Mouse (Mus musculus) limb, embryonic 14.5 days (tissue): ENCODE measurements around the gene Ttf1. TPM values are rescaled to one million over a fixed set of nuclear protein-coding genes. Genes with fewer than 3 reads are reported as not detected.

ENCODE experiments used
- ATAC-seq: fragments of 200-750 bp; cut with Nextera tagmentation; 2 replicates; pipeline ENCODE4 v1.8.0; 2017; ENCODE audit warnings: low read depth, moderate number of reproducible peaks, moderate TSS enrichment; ENCODE audit not compliant: low FRiP score
- DNase-seq: peaks from one replicate; pipeline ENCODE4 v3.0.0-alpha.2; 2015; ENCODE audit warnings: low spot score
- H3K27ac ChIP-seq: fragments of 300-500 bp; sonication (generic); replicated peaks from 2 replicates; pipeline ENCODE4 v1.5.1; 2014; ENCODE audit warnings: low read depth, mild to moderate bottlenecking, low read length, moderate library complexity, mixed read lengths
- H3K27me3 ChIP-seq: fragments of 300-500 bp; sonication (generic); 2 replicates; pipeline ENCODE4 v1.6.1; 2014; ENCODE audit warnings: low read length, mixed read lengths; ENCODE audit not compliant: control insufficient read depth, insufficient read depth
- H3K36me3 ChIP-seq: fragments of 300-500 bp; sonication (generic); 2 replicates; pipeline ENCODE4 v1.6.1; 2014; ENCODE audit warnings: mild to moderate bottlenecking, low read length, moderate library complexity, mixed read lengths; ENCODE audit not compliant: control insufficient read depth, insufficient read depth
- H3K4me1 ChIP-seq: fragments of 300-500 bp; sonication (generic); 2 replicates; pipeline ENCODE4 v1.6.1; 2014; ENCODE audit warnings: antibody characterized with exemption, low read length, mixed read lengths; ENCODE audit not compliant: control insufficient read depth, insufficient read depth
- H3K4me2 ChIP-seq: fragments of 300-500 bp; sonication (generic); replicated peaks from 2 replicates; pipeline ENCODE4 v1.6.1; 2014; ENCODE audit warnings: low read depth, mild to moderate bottlenecking, low read length, moderate library complexity; ENCODE audit not compliant: severe bottlenecking
- H3K4me3 ChIP-seq: fragments of 300-500 bp; sonication (generic); replicated peaks from 2 replicates; pipeline ENCODE4 v1.5.1; 2014; ENCODE audit warnings: low read length
- H3K9ac ChIP-seq: fragments of 300-500 bp; sonication (generic); 2 replicates; pipeline ENCODE4 v1.6.1; 2014; ENCODE audit warnings: mild to moderate bottlenecking, low read depth, low read length, moderate library complexity; ENCODE audit not compliant: severe bottlenecking
- H3K9me3 ChIP-seq: fragments of 300-500 bp; sonication (generic); 2 replicates; pipeline ENCODE4 v1.6.1; 2016; ENCODE audit warnings: low read length; ENCODE audit not compliant: control insufficient read depth
- POLR2A ChIP-seq: fragments of 200-500 bp; IDR thresholded peaks from 2 replicates; pipeline ENCODE4 v1.8.0; 2012; ENCODE audit warnings: inconsistent platforms, mild to moderate bottlenecking, moderate library complexity, borderline replicate concordance; ENCODE audit not compliant: insufficient read depth, insufficient read length; ENCODE audit errors: extremely low read depth
- WGBS: fragments of 180-500 bp; shearing (Covaris S2); extraction: QIAGEN DNeasy Blood & Tissue Kit; methylation state at CpG from one replicate; pipeline ENCODE4 v1.1.7; 2014; 5-methylcytosine and 5-hydroxymethylcytosine counted together
- polyA plus RNA-seq, 2 experiments: library from polyadenylated mRNA; depleted of rRNA in 1 of 2; stranded (reverse) in 1 of 2; unstranded in 1 of 2; fragments of >200 nt; fragmentation: Nextera tagmentation in 1 of 2; extraction: Ambion mirVana in 1 of 2; gene quantifications; 2 replicates each; pipeline versions ENCODE4 v1.2.1 to v1.2.3; 2012 to 2014

Gene Ttf1
- polyA plus RNA-seq, 2 experiments: 8.2 to 13.4 TPM

GRCm38 (mm10) chr2:29035698-29036097 is 24.4 kb upstream of the Ttf1 start:
- TF ChIP-seq POLR2A: no peak
- ATAC-seq (no peak), DNase-seq (no peak)
- H3K27ac ChIP-seq: no peak overlapping the region
- WGBS: 66% methylated on average over 8 of the region's 8 CpGs
- H3K4me3 ChIP-seq: no peak overlapping the region
- H3K36me3 ChIP-seq: no peaks in the 10 kb centered on the region
- no peak overlapping the region for H3K9ac ChIP-seq
- peaks cover 27% of the 10 kb centered on the region for H3K27me3 ChIP-seq
- H3K4me2 ChIP-seq: no peak overlapping the region
- H3K4me1 ChIP-seq: no peaks in the 10 kb centered on the region
- no peaks in the 10 kb centered on the region for H3K9me3 ChIP-seq

GRCm38 (mm10) chr2:29039741-29040140 is 20.3 kb upstream of the Ttf1 start:
- H3K4me2 ChIP-seq: no peak overlapping the region
- H3K27me3 ChIP-seq: peaks cover 48% of the 10 kb centered on the region
- no peak for TF ChIP-seq POLR2A
- 20% methylated on average over 5 of the region's 5 CpGs for WGBS
- H3K9ac ChIP-seq: no peak overlapping the region
- H3K9me3 ChIP-seq: no peaks in the 10 kb centered on the region
- no peaks in the 10 kb centered on the region for H3K36me3 ChIP-seq
- no peaks in the 10 kb centered on the region for H3K4me1 ChIP-seq
- DNase-seq (no peak), ATAC-seq (no peak)
- no peak overlapping the region for H3K27ac ChIP-seq
- H3K4me3 ChIP-seq: no peak overlapping the region

- H3K4me2 ChIP-seq: no peak overlapping the region
- H3K36me3 ChIP-seq: no peaks in the 10 kb centered on the region
- no peak overlapping the region for H3K9ac ChIP-seq
- DNase-seq (no peak), ATAC-seq (no peak)
- peaks cover 48% of the 10 kb centered on the region for H3K27me3 ChIP-seq
- H3K4me1 ChIP-seq: no peaks in the 10 kb centered on the region
- no peaks in the 10 kb centered on the region for H3K9me3 ChIP-seq
- no peak for TF ChIP-seq POLR2A
- no peak overlapping the region for H3K27ac ChIP-seq
- 11% methylated on average over 18 of the region's 18 CpGs for WGBS
- H3K4me3 ChIP-seq: no peak overlapping the region
These were observed 19.2 kb upstream of the Ttf1 start for GRCm38 (mm10) chr2:29040594-29041476.

- Histone ChIP-seq H3K36me3 (no peaks in the 10 kb centered on the region), H3K9ac (no peak overlapping the region), H3K27me3 (peaks cover 48% of the 10 kb centered on the region), H3K27ac (no peak overlapping the region), H3K9me3 (no peaks in the 10 kb centered on the region), H3K4me2 (no peak overlapping the region), H3K4me1 (no peaks in the 10 kb centered on the region), H3K4me3 (no peak overlapping the region)
- DNase-seq (no peak), ATAC-seq (no peak)
- TF ChIP-seq POLR2A: no peak
- 25% methylated on average over 8 of the region's 8 CpGs for WGBS
These were observed 18.6 kb upstream of the Ttf1 start for GRCm38 (mm10) chr2:29041477-29041768.

DNA sequence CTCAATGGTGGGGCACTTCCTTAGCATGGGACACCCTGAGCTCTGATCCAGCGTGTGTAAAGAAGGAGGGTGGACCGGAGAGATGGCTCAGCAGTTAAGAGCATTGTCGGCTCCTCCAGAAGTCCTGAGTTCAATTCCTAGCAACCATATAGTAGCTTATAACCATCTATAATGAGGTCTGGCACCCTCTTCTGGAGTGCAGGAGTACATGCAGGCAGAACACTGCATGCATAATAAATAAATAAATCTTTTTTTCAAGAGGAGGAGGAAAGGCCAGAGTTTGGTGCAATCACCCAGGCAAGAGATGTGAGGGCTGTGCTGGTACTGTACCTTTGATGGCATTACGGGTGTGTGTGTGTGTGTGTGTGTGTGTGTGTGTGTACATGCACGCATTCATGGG is 17.9 kb upstream of the Ttf1 start:
- no peak overlapping the region for H3K27ac ChIP-seq
- H3K4me2 ChIP-seq: no peak overlapping the region
- H3K9me3 ChIP-seq: no peaks in the 10 kb centered on the region
- DNase-seq (no peak), ATAC-seq (no peak)
- H3K9ac ChIP-seq: no peak overlapping the region
- no peak overlapping the region for H3K4me3 ChIP-seq
- no peaks in the 10 kb centered on the region for H3K36me3 ChIP-seq
- H3K4me1 ChIP-seq: no peaks in the 10 kb centered on the region
- 82% methylated on average over 5 of the region's 5 CpGs for WGBS
- TF ChIP-seq POLR2A: no peak
- H3K27me3 ChIP-seq: peaks cover 48% of the 10 kb centered on the region
